Mouse (Mus musculus) MEL (cell line): ENCODE measurements around the gene Pdia2. TPM values are rescaled to one million over a fixed set of nuclear protein-coding genes. Genes with fewer than 3 reads are reported as not detected.

ENCODE experiments used
- DNase-seq: peaks from one replicate; pipeline ENCODE4 v3.0.0; 2011; ENCODE audit warnings: low read depth, low spot score
- H3K27ac ChIP-seq: 2 replicates; pipeline ENCODE4 v1.5.1; 2012; ENCODE audit warnings: low read depth, mild to moderate bottlenecking, control low read depth, low read length, moderate library complexity; ENCODE audit not compliant: control insufficient read depth
- H3K27me3 ChIP-seq, 2 experiments: fragments of 150-350 bp in 1 of 2; sonication (generic) in 1 of 2; 2 replicates each; pipeline ENCODE4 v1.6.1; 2012; ENCODE audit warnings: low read length in 2 of 2, mild to moderate bottlenecking in 2 of 2, improper control_type of control experiment in 1 of 2, moderate library complexity in 1 of 2; ENCODE audit not compliant: insufficient read depth in 2 of 2, control insufficient read depth in 1 of 2
- H3K36me3 ChIP-seq, 2 experiments: 2 replicates each; pipeline ENCODE4 v1.6.1; 2012 to 2014; ENCODE audit warnings: low read length in 2 of 2, improper control_type of control experiment in 1 of 2, inconsistent platforms in 1 of 2, mild to moderate bottlenecking in 1 of 2; ENCODE audit not compliant: insufficient read depth in 2 of 2, control insufficient read depth in 1 of 2
- H3K4me1 ChIP-seq, 2 experiments: fragments of 150-350 bp in 1 of 2; sonication (generic) in 1 of 2; 2 replicates each; pipeline ENCODE4 v1.6.1; 2012; ENCODE audit warnings: low read length in 2 of 2, improper control_type of control experiment in 1 of 2, mild to moderate bottlenecking in 1 of 2; ENCODE audit not compliant: insufficient read depth in 2 of 2, control insufficient read depth in 1 of 2
- H3K4me3 ChIP-seq, 2 experiments: fragments of 150-350 bp in 1 of 2; sonication (generic) in 1 of 2; 2 replicates each; pipeline ENCODE4 v1.5.1; 2012; ENCODE audit warnings: low read depth in 2 of 2, low read length in 2 of 2, mild to moderate bottlenecking in 2 of 2, moderate library complexity in 2 of 2, control low read depth in 1 of 2, improper control_type of control experiment in 1 of 2; ENCODE audit not compliant: control insufficient read depth in 1 of 2, insufficient read depth in 1 of 2
- H3K79me2 ChIP-seq: 2 replicates; pipeline ENCODE4 v1.6.1; 2012; ENCODE audit warnings: mild to moderate bottlenecking, low read length, moderate library complexity; ENCODE audit not compliant: control insufficient read depth, poor library complexity, insufficient read depth
- H3K9ac ChIP-seq: 2 replicates; pipeline ENCODE4 v1.6.1; 2012; ENCODE audit warnings: low read depth, mild to moderate bottlenecking, control low read depth, low read length, moderate library complexity; ENCODE audit not compliant: control insufficient read depth, poor library complexity, severe bottlenecking
- H3K9me3 ChIP-seq: fragments of 150-350 bp; sonication (generic); replicated peaks from 2 replicates; pipeline ENCODE4 v1.6.1; 2012; ENCODE audit warnings: mild to moderate bottlenecking, low read length, improper control_type of control experiment, moderate library complexity; ENCODE audit not compliant: insufficient read depth
- BHLHE40 ChIP-seq: IDR thresholded peaks from 2 replicates; pipeline ENCODE4 v1.6.1; 2012; ENCODE audit warnings: low read depth, mild to moderate bottlenecking, inconsistent platforms, low read length, improper control_type of control experiment, borderline replicate concordance
- CHD1 ChIP-seq: IDR thresholded peaks from 2 replicates; pipeline ENCODE4 v1.6.1; 2012; ENCODE audit warnings: low read depth, mild to moderate bottlenecking, inconsistent platforms, low read length, improper control_type of control experiment
- CHD2 ChIP-seq: IDR thresholded peaks from 2 replicates; pipeline ENCODE4 v1.6.1; 2011; ENCODE audit warnings: low read length, improper control_type of control experiment
- E2F4 ChIP-seq: IDR thresholded peaks from 2 replicates; pipeline ENCODE4 v1.6.1; 2011; ENCODE audit warnings: low read depth, low read length, improper control_type of control experiment, borderline replicate concordance
- EP300 ChIP-seq, 2 experiments: IDR thresholded peaks; 2 replicates each; pipeline ENCODE4 v1.6.1; 2011; ENCODE audit warnings: improper control_type of control experiment in 2 of 2, low read length in 2 of 2, low read depth in 1 of 2, mild to moderate bottlenecking in 1 of 2
- ETS1 ChIP-seq: IDR thresholded peaks from 2 replicates; pipeline ENCODE4 v1.6.1; 2012; ENCODE audit warnings: low read depth, mild to moderate bottlenecking, inconsistent platforms, low read length, improper control_type of control experiment, moderate library complexity
- GABPA ChIP-seq: IDR thresholded peaks from 2 replicates; pipeline ENCODE4 v1.6.1; 2012; ENCODE audit warnings: low read depth, mild to moderate bottlenecking, inconsistent platforms, low read length, improper control_type of control experiment, moderate library complexity
- GATA1 ChIP-seq: IDR thresholded peaks from 2 replicates; pipeline ENCODE4 v1.6.1; 2011; ENCODE audit warnings: low read depth, low read length, improper control_type of control experiment
- JUND ChIP-seq: IDR thresholded peaks from 2 replicates; pipeline ENCODE4 v1.6.1; 2011; ENCODE audit warnings: low read depth, mild to moderate bottlenecking, improper control_type of control experiment, low read length
- KAT2A ChIP-seq: conservative IDR thresholded peaks from 2 replicates; pipeline ENCODE4 v1.6.1; 2012; ENCODE audit warnings: low read depth, low read length, improper control_type of control experiment, inconsistent platforms
- MEF2A ChIP-seq: IDR thresholded peaks from 2 replicates; pipeline ENCODE4 v1.6.1; 2014; ENCODE audit warnings: low read depth, mild to moderate bottlenecking, inconsistent platforms, low read length, improper control_type of control experiment; ENCODE audit not compliant: poor library complexity, insufficient replicate concordance, severe bottlenecking; ENCODE audit errors: extremely low read depth
- MXI1 ChIP-seq: IDR thresholded peaks from 2 replicates; pipeline ENCODE4 v1.6.1; 2011; ENCODE audit warnings: mild to moderate bottlenecking, low read depth, low read length, improper control_type of control experiment
- MYB ChIP-seq: IDR thresholded peaks from 2 replicates; pipeline ENCODE4 v1.6.1; 2011; ENCODE audit warnings: mild to moderate bottlenecking, low read depth, low read length, improper control_type of control experiment
- MYC ChIP-seq: IDR thresholded peaks from 2 replicates; pipeline ENCODE4 v1.6.1; 2011; ENCODE audit warnings: low read depth, mild to moderate bottlenecking, low read length, improper control_type of control experiment, moderate library complexity
- NRF1 ChIP-seq: IDR thresholded peaks from 2 replicates; pipeline ENCODE4 v1.6.1; 2014; ENCODE audit warnings: low read depth, mild to moderate bottlenecking, inconsistent platforms, low read length, improper control_type of control experiment, moderate library complexity; ENCODE audit not compliant: poor library complexity, insufficient read depth, severe bottlenecking
- POLR2A ChIP-seq, 2 experiments: IDR thresholded peaks; 2 replicates each; pipeline ENCODE4 v1.6.1; 2011 to 2012; ENCODE audit warnings: low read length in 2 of 2, mild to moderate bottlenecking in 2 of 2, control low read depth in 1 of 2, improper control_type of control experiment in 1 of 2, low read depth in 1 of 2, moderate library complexity in 1 of 2; ENCODE audit not compliant: control insufficient read depth in 1 of 2, insufficient read depth in 1 of 2, poor library complexity in 1 of 2
- RCOR1 ChIP-seq: IDR thresholded peaks from 2 replicates; pipeline ENCODE4 v1.6.1; 2012; ENCODE audit warnings: low read depth, mild to moderate bottlenecking, inconsistent platforms, low read length, improper control_type of control experiment
- SIN3A ChIP-seq: IDR thresholded peaks from 2 replicates; pipeline ENCODE4 v1.6.1; 2012; ENCODE audit warnings: low read length, improper control_type of control experiment, inconsistent platforms
- SMC3 ChIP-seq: IDR thresholded peaks from 2 replicates; pipeline ENCODE4 v1.6.1; 2011; ENCODE audit warnings: low read depth, low read length, improper control_type of control experiment
- TAL1 ChIP-seq: IDR thresholded peaks from 2 replicates; pipeline ENCODE4 v1.6.1; 2012; ENCODE audit warnings: mild to moderate bottlenecking, inconsistent platforms, low read length, moderate library complexity, mixed read lengths
- USF2 ChIP-seq, 2 experiments: IDR thresholded peaks; 2 replicates each; pipeline ENCODE4 v1.6.1; 2011 to 2012; ENCODE audit warnings: improper control_type of control experiment in 2 of 2, low read length in 2 of 2, borderline replicate concordance in 1 of 2, inconsistent platforms in 1 of 2, low read depth in 1 of 2, mild to moderate bottlenecking in 1 of 2; ENCODE audit not compliant: insufficient read depth in 1 of 2
- ZKSCAN1 ChIP-seq: IDR thresholded peaks from 2 replicates; pipeline ENCODE4 v1.6.1; 2012; ENCODE audit warnings: low read depth, mild to moderate bottlenecking, inconsistent platforms, low read length, improper control_type of control experiment, moderate library complexity
- ZMIZ1 ChIP-seq: IDR thresholded peaks from 2 replicates; pipeline ENCODE4 v1.6.1; 2012; ENCODE audit warnings: low read depth, mild to moderate bottlenecking, inconsistent platforms, low read length, improper control_type of control experiment, moderate library complexity
- ZNF384 ChIP-seq: IDR thresholded peaks from 2 replicates; pipeline ENCODE4 v1.6.1; 2012; ENCODE audit warnings: low read depth, mild to moderate bottlenecking, inconsistent platforms, low read length, improper control_type of control experiment
- polyA plus RNA-seq, 2 experiments: library from polyadenylated mRNA; stranded (reverse) in 1 of 2; unstranded in 1 of 2; fragments of >175 nt in 1 of 2; fragments of >200 nt in 1 of 2; gene quantifications; 2 replicates each; pipeline versions ENCODE4 v1.2.1 to v1.2.4; 2012; ENCODE audit warnings: low replicate concordance in 2 of 2, low read depth in 1 of 2; ENCODE audit not compliant: insufficient read length in 2 of 2, insufficient read depth in 1 of 2, missing spikeins in 1 of 2
- total RNA-seq: library from RNA; depleted of rRNA; stranded (reverse); fragments of 300-350 nt; gene quantifications from 2 replicates; pipeline ENCODE4 v1.2.3, GENCODE M21; 2012

The Pdia2 gene
- total and polyA plus RNA-seq, 3 experiments, result 11.2 to 13.6 TPM; not detected in 1

- H3K9ac ChIP-seq, result no peak overlapping the region
- H3K79me2 ChIP-seq, result no peaks in the 10 kb centered on the region
- TF ChIP-seq CHD2, result no peak
- TF ChIP-seq BHLHE40, result no peak
- TF ChIP-seq CHD1, result no peak
- no peak for TF ChIP-seq GATA1
- no peak for TF ChIP-seq NRF1
- no peak for TF ChIP-seq SIN3A
- no peak for TF ChIP-seq KAT2A
- TF ChIP-seq RCOR1, result no peak
- no peaks in the 10 kb centered on the region for H3K9me3 ChIP-seq
- DNase-seq, result no peak
- no peak overlapping the region for H3K4me3 ChIP-seq
- no peaks in the 10 kb centered on the region for H3K36me3 ChIP-seq
- no peak overlapping the region for H3K27ac ChIP-seq
- H3K4me1 ChIP-seq, result no peaks in the 10 kb centered on the region
- no peaks in the 10 kb centered on the region for H3K27me3 ChIP-seq
These were observed 13.8 kb upstream of the Pdia2 start for GRCm38 (mm10) chr17:26212681-26213080.

DNA sequence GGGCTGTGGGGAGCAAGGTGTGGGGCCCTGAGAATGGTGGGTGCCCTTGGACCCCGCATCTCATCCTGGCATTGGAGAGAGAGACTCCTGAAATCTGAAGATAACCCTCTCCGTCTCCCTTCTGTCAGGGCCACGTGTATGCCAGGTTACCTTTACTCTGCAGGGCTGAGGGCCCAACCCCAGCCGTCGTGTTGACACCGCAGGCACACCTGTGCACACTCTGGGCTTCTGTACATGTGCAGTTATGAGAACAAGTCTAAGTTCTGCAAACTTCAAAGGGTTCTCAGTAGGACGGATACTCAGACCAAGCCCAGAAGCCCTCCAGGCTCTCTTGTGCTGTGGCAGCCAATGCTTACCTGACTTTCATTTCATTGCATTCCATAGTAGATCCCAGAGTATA, 13.4 kb upstream of the Pdia2 start:
- Histone ChIP-seq H3K4me3 (no peak overlapping the region), H3K9ac (no peak overlapping the region), H3K27me3 (no peaks in the 10 kb centered on the region), H3K27ac (no peak overlapping the region), H3K36me3 (no peaks in the 10 kb centered on the region), H3K79me2 (no peaks in the 10 kb centered on the region), H3K4me1 (no peaks in the 10 kb centered on the region), H3K9me3 (no peaks in the 10 kb centered on the region)
- TF ChIP-seq E2F4 (no peak), EP300 (IDR thresholded peaks at IDR 0.05; ENCODE audit: low read depth in 1 of 2, low read length in 2 of 2) (no peak), ETS1 (no peak), BHLHE40 (no peak), SMC3 (no peak), TAL1 (no peak), MYC (no peak)
- DNase-seq, result no peak

DNA sequence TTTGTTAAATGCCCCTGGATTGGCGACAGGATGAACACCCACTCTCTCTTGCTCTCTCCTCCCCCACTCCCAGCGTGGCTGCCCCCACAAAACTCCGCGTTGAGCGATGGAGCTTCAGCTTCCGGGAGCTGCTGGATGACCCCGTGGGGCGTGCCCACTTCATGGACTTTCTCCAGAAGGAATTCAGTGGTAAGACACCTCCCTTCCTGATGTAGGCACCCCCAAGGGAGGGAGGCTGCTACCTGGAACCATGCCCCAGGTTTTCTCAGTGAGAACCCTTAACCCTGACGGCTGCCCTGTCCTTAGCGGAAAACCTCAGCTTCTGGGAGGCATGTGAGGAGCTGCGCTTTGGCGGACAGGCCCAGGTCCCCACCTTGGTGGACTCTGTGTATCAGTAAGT, 8.8 kb upstream of the Pdia2 start, which contains the start of gene Arhgdig:
Arhgdig (minus strand) TSS at position 101 of the 400 bp plus-strand sequence.
- TF ChIP-seq ETS1 (no peak), ZMIZ1 (no peak), POLR2A (IDR thresholded peaks at IDR 0.05; ENCODE audit: control insufficient read depth in 1 of 2, insufficient read depth in 1 of 2, low read depth in 1 of 2, low read length in 2 of 2, poor library complexity in 1 of 2) (no peak), JUND (no peak), NRF1 (no peak), MYB (no peak), RCOR1 (no peak), SMC3 (no peak), MXI1 (no peak), CHD1 (no peak), GATA1 (no peak), CHD2 (no peak), ZNF384 (no peak), BHLHE40 (no peak), USF2 (IDR thresholded peaks at IDR 0.05; ENCODE audit: borderline replicate concordance in 1 of 2, insufficient read depth in 1 of 2, low read depth in 1 of 2, low read length in 2 of 2) (no peak), ZKSCAN1 (no peak), GABPA (no peak), E2F4 (no peak), MEF2A (no peak)
- TF ChIP-seq, all 39 proteins: peak for 0
- no peak for DNase-seq
- Histone ChIP-seq H3K4me1 (no peaks in the 10 kb centered on the region), H3K79me2 (no peaks in the 10 kb centered on the region), H3K27ac (no peak within 1 kb of the TSS), H3K27me3 (no peaks in the 10 kb centered on the region), H3K4me3 (no peak within 1 kb of the TSS), H3K9ac (no peak within 1 kb of the TSS), H3K9me3 (no peaks in the 10 kb centered on the region), H3K36me3 (no peaks in the 10 kb centered on the region)
